Mouse (Mus musculus): Measurements from ENCODE around the gene Iqsec3. TPM values are rescaled to one million over a fixed set of nuclear protein-coding genes. Genes with fewer than 3 reads are reported as not detected.
"Not testable (repeated sequence)": the region's sequence is repeated elsewhere in the genome, so short reads cannot be mapped to it uniquely, and the experiment has no call there.

Gene Iqsec3
- polyA plus RNA-seq, 1 experiment from 2014 or later: 0.39 TPM

GRCm38 (mm10) chr6:121366537-121366936 lies 106.9 kb downstream of the Iqsec3 start:
- not testable (repeated sequence) for DNase-seq (ENCODE audit: low spot score); H3K4me2 ChIP-seq (ENCODE audit: low read depth, low read length); H3K4me1 ChIP-seq (ENCODE audit: control insufficient read depth, insufficient read depth, low read length); H3K9ac ChIP-seq (ENCODE audit: low read depth, low read length); H3K27me3 ChIP-seq (replicated peaks; ENCODE audit: control insufficient read depth, insufficient read depth, low read length); H3K4me3 ChIP-seq (ENCODE audit: low read depth, low read length); H3K36me3 ChIP-seq (ENCODE audit: control insufficient read depth, insufficient read depth, low read length); H3K27ac ChIP-seq (replicated peaks; ENCODE audit: low read depth, low read length); ATAC-seq (ENCODE audit: low read depth); H3K9me3 ChIP-seq (ENCODE audit: control insufficient read depth, low read length)
- 10% methylated on average over 2 of the region's 2 CpGs for WGBS

- DNase-seq (ENCODE audit: low spot score) (no peak), ATAC-seq (ENCODE audit: low read depth) (no peak)
- Histone ChIP-seq H3K4me3 (ENCODE audit: low read depth, low read length) (no peak overlapping the region), H3K4me1 (ENCODE audit: control insufficient read depth, insufficient read depth, low read length) (no peaks in the 10 kb centered on the region), H3K36me3 (ENCODE audit: control insufficient read depth, insufficient read depth, low read length) (no peaks in the 10 kb centered on the region), H3K27me3 (replicated peaks; ENCODE audit: control insufficient read depth, insufficient read depth, low read length) (no peaks in the 10 kb centered on the region), H3K9me3 (ENCODE audit: control insufficient read depth, low read length) (no peaks in the 10 kb centered on the region), H3K9ac (ENCODE audit: low read depth, low read length) (no peak overlapping the region), H3K4me2 (ENCODE audit: low read depth, low read length) (no peak overlapping the region), H3K27ac (replicated peaks; ENCODE audit: low read depth, low read length) (no peak overlapping the region)
- WGBS: 72% methylated on average over 4 of the region's 4 CpGs
These were observed 109.5 kb downstream of the Iqsec3 start for GRCm38 (mm10) chr6:121363956-121364355.

- H3K4me1 ChIP-seq (ENCODE audit: control insufficient read depth, insufficient read depth, low read length): no peaks in the 10 kb centered on the region
- WGBS: 82% methylated on average over 6 of the region's 6 CpGs
These were observed 110.4 kb downstream of the Iqsec3 start for GRCm38 (mm10) chr6:121363061-121363460.

GRCm38 (mm10) chr6:121357232-121357631 lies 116.2 kb downstream of the Iqsec3 start:
- Histone ChIP-seq H3K36me3 (ENCODE audit: control insufficient read depth, insufficient read depth, low read length) (no peaks in the 10 kb centered on the region), H3K4me2 (ENCODE audit: low read depth, low read length) (no peak overlapping the region), H3K4me1 (ENCODE audit: control insufficient read depth, insufficient read depth, low read length) (no peaks in the 10 kb centered on the region), H3K27me3 (replicated peaks; ENCODE audit: control insufficient read depth, insufficient read depth, low read length) (no peaks in the 10 kb centered on the region), H3K27ac (replicated peaks; ENCODE audit: low read depth, low read length) (no peak overlapping the region), H3K4me3 (ENCODE audit: low read depth, low read length) (no peak overlapping the region), H3K9ac (ENCODE audit: low read depth, low read length) (no peak overlapping the region), H3K9me3 (ENCODE audit: control insufficient read depth, low read length) (no peaks in the 10 kb centered on the region)
- ATAC-seq (ENCODE audit: low read depth) (no peak), DNase-seq (ENCODE audit: low spot score) (no peak)
- WGBS: 86% methylated on average over 6 of the region's 6 CpGs

More at GRCm38 (mm10) chr6:121363061-121363460, 110.4 kb downstream of the Iqsec3 start:
- ATAC-seq (ENCODE audit: low read depth): no peak
- no peaks in the 10 kb centered on the region for H3K27me3 ChIP-seq (replicated peaks; ENCODE audit: control insufficient read depth, insufficient read depth, low read length)
- no peak overlapping the region for H3K4me3 ChIP-seq (ENCODE audit: low read depth, low read length)
- DNase-seq (ENCODE audit: low spot score): no peak
- no peak overlapping the region for H3K9ac ChIP-seq (ENCODE audit: low read depth, low read length)
- H3K27ac ChIP-seq (replicated peaks; ENCODE audit: low read depth, low read length): no peak overlapping the region
- H3K9me3 ChIP-seq (ENCODE audit: control insufficient read depth, low read length): no peaks in the 10 kb centered on the region
- no peaks in the 10 kb centered on the region for H3K36me3 ChIP-seq (ENCODE audit: control insufficient read depth, insufficient read depth, low read length)
- no peak overlapping the region for H3K4me2 ChIP-seq (ENCODE audit: low read depth, low read length)

GRCm38 (mm10) chr6:121356041-121356440 lies 117.4 kb downstream of the Iqsec3 start:
- Histone ChIP-seq H3K4me2 (ENCODE audit: low read depth, low read length) (no peak overlapping the region), H3K4me3 (ENCODE audit: low read depth, low read length) (no peak overlapping the region), H3K9me3 (ENCODE audit: control insufficient read depth, low read length) (no peaks in the 10 kb centered on the region), H3K27ac (replicated peaks; ENCODE audit: low read depth, low read length) (no peak overlapping the region), H3K9ac (ENCODE audit: low read depth, low read length) (no peak overlapping the region), H3K27me3 (replicated peaks; ENCODE audit: control insufficient read depth, insufficient read depth, low read length) (no peaks in the 10 kb centered on the region), H3K4me1 (ENCODE audit: control insufficient read depth, insufficient read depth, low read length) (no peaks in the 10 kb centered on the region), H3K36me3 (ENCODE audit: control insufficient read depth, insufficient read depth, low read length) (no peaks in the 10 kb centered on the region)
- ATAC-seq (ENCODE audit: low read depth) (no peak), DNase-seq (ENCODE audit: low spot score) (no peak)
- WGBS: 94% methylated on average over 1 of the region's 1 CpGs

- Histone ChIP-seq H3K9me3 (ENCODE audit: control insufficient read depth, low read length) (no peaks in the 10 kb centered on the region), H3K36me3 (ENCODE audit: control insufficient read depth, insufficient read depth, low read length) (no peaks in the 10 kb centered on the region), H3K4me3 (ENCODE audit: low read depth, low read length) (no peak overlapping the region), H3K4me2 (ENCODE audit: low read depth, low read length) (no peak overlapping the region), H3K4me1 (ENCODE audit: control insufficient read depth, insufficient read depth, low read length) (no peaks in the 10 kb centered on the region), H3K9ac (ENCODE audit: low read depth, low read length) (no peak overlapping the region), H3K27me3 (replicated peaks; ENCODE audit: control insufficient read depth, insufficient read depth, low read length) (no peaks in the 10 kb centered on the region), H3K27ac (replicated peaks; ENCODE audit: low read depth, low read length) (no peak overlapping the region)
- no peak for DNase-seq (ENCODE audit: low spot score)
- 52% methylated on average over 2 of the region's 2 CpGs for WGBS
- ATAC-seq (ENCODE audit: low read depth): no peak
These were observed 121.2 kb downstream of the Iqsec3 start for GRCm38 (mm10) chr6:121352276-121352675.

- no peak overlapping the region for H3K27ac ChIP-seq (replicated peaks; ENCODE audit: low read depth, low read length)
- H3K9ac ChIP-seq (ENCODE audit: low read depth, low read length): no peak overlapping the region
- H3K27me3 ChIP-seq (replicated peaks; ENCODE audit: control insufficient read depth, insufficient read depth, low read length): peaks cover 4% of the 10 kb centered on the region; the same call in 1 of the 2 replicates
- H3K36me3 ChIP-seq (ENCODE audit: control insufficient read depth, insufficient read depth, low read length): no peaks in the 10 kb centered on the region
- no peak overlapping the region for H3K4me2 ChIP-seq (ENCODE audit: low read depth, low read length)
- DNase-seq (ENCODE audit: low spot score): no peak
- H3K4me3 ChIP-seq (ENCODE audit: low read depth, low read length): no peak overlapping the region
- H3K4me1 ChIP-seq (ENCODE audit: control insufficient read depth, insufficient read depth, low read length): no peaks in the 10 kb centered on the region
- no peaks in the 10 kb centered on the region for H3K9me3 ChIP-seq (ENCODE audit: control insufficient read depth, low read length)
- no peak for ATAC-seq (ENCODE audit: low read depth)
- 59% methylated on average over 8 of the region's 8 CpGs for WGBS
These were observed 127.0 kb downstream of the Iqsec3 start for GRCm38 (mm10) chr6:121346428-121346827.

- H3K27ac ChIP-seq (replicated peaks; ENCODE audit: low read depth, low read length): no peak overlapping the region
- no peaks in the 10 kb centered on the region for H3K9me3 ChIP-seq (ENCODE audit: control insufficient read depth, low read length)
- no peak for ATAC-seq (ENCODE audit: low read depth)
- no peaks in the 10 kb centered on the region for H3K4me1 ChIP-seq (ENCODE audit: control insufficient read depth, insufficient read depth, low read length)
- no peak overlapping the region for H3K9ac ChIP-seq (ENCODE audit: low read depth, low read length)
- H3K4me3 ChIP-seq (ENCODE audit: low read depth, low read length): no peak overlapping the region
- 47% methylated on average over 5 of the region's 5 CpGs for WGBS
- H3K36me3 ChIP-seq (ENCODE audit: control insufficient read depth, insufficient read depth, low read length): no peaks in the 10 kb centered on the region
- H3K27me3 ChIP-seq (replicated peaks; ENCODE audit: control insufficient read depth, insufficient read depth, low read length): peaks cover 4% of the 10 kb centered on the region; the same call in 1 of the 2 replicates
- no peak for DNase-seq (ENCODE audit: low spot score)
- H3K4me2 ChIP-seq (ENCODE audit: low read depth, low read length): no peak overlapping the region
These were observed 129.1 kb downstream of the Iqsec3 start for GRCm38 (mm10) chr6:121344329-121344728.

- peaks cover 4% of the 10 kb centered on the region; the same call in 1 of the 2 replicates for H3K27me3 ChIP-seq (replicated peaks; ENCODE audit: control insufficient read depth, insufficient read depth, low read length)
- H3K4me3 ChIP-seq (ENCODE audit: low read depth, low read length): no peak overlapping the region
- no peak overlapping the region for H3K9ac ChIP-seq (ENCODE audit: low read depth, low read length)
- no peaks in the 10 kb centered on the region for H3K4me1 ChIP-seq (ENCODE audit: control insufficient read depth, insufficient read depth, low read length)
- DNase-seq (ENCODE audit: low spot score) (no peak), ATAC-seq (ENCODE audit: low read depth) (no peak)
- 64% methylated on average over 5 of the region's 6 CpGs for WGBS
- H3K4me2 ChIP-seq (ENCODE audit: low read depth, low read length): no peak overlapping the region
- no peak overlapping the region for H3K27ac ChIP-seq (replicated peaks; ENCODE audit: low read depth, low read length)
- no peaks in the 10 kb centered on the region for H3K9me3 ChIP-seq (ENCODE audit: control insufficient read depth, low read length)
- no peaks in the 10 kb centered on the region for H3K36me3 ChIP-seq (ENCODE audit: control insufficient read depth, insufficient read depth, low read length)
These were observed 129.7 kb downstream of the Iqsec3 start for GRCm38 (mm10) chr6:121343771-121344123.

All from embryonic facial prominence, embryonic 14.5 days (tissue).